Mouse (Mus musculus) c-Kit-positive CD71-positive TER-119-positive erythroid progenitor cells, embryonic 14.5 days (primary cell): ENCODE results near the gene Ppp1r27.

Experiments
- DNase-seq: peaks from one replicate; pipeline ENCODE4 v3.0.0-alpha.2; 2013; ENCODE audit warnings: low spot score

Gene Ppp1r27

DNA sequence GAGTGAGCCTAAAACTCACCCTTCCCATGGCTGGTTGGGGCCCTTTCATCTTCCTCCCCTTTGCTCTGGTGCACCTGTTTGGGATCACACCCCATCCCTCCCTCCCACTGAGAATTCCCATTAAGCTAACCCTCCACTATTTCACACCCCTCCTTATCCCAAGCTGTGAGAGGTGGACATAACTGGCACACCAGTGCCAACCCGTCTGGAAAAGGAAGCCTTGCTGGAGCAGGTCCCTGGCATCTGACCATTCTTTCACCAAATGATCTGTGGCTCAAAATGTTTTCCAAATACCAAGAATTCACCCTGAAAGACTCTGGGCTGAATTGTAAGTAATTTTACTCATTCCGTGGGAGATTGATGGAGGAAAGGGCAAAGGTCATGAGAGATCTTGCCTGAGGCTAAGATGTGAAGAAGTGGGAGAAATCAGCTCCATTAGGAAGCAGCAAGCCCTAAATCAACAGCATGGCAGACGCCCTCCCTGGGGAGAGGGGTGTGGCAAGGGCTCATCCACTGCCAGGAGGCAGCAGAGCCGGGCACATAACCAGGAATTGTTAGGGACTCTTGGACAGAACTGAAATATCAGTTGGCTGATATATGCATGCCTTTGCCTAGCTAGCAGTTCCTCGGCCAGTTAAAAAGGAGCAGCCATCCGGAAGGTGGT lies 38.0 kb downstream of the Ppp1r27 start:
- DNase-seq = no peak

DNA sequence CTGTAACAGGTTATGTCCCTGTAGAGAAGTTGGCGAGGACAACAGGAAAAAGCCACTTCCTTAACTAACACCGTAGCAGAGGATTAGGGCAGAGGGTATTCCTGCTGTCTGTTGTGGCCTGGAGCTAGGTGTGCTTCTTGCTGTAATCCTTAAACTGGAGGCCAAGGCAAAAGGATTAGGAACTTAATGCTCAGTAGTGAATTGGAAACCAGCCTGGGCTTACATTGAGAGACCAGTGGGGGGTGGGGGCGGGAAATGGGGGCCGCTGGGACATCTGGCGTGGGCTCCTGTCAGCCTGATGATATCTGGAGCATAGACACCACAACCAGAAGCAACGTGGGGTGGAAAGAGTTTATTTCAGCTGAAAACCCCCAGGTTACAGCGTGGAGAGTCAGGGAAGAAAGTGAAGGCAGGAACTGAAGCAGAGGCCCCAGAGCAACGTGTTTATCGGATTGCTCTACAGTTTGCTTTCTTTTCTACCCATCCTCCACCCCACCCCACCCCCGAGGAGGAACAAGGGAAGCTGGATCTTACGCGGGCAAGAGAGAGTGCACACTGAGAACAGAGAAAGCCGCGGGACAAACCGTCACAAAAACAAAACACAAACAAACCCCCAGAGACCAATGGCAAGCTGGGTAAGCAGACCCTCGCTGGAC lies 40.4 kb downstream of the Ppp1r27 start:
- no peak for DNase-seq

DNA sequence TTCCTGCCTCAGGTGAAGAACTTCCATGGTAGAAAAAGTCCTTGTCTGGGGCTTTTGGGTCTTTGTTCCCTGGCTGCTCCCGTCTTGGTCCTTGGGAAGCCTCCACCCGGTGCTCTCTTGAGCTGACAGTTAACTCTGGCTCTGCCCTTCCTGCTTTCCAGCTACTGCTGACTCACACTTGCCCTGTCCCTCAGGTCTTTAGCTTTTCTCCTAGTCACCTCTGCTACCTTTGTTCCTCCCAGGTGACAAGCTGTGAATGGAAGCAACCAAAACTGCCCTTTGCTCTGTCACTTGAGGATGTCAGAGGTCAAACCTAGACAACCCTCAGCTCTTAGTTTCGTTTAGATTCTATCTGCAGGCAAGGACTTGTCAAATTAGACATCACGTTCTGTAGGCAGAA lies 41.0 kb downstream of the Ppp1r27 start:
- no peak for DNase-seq

DNA sequence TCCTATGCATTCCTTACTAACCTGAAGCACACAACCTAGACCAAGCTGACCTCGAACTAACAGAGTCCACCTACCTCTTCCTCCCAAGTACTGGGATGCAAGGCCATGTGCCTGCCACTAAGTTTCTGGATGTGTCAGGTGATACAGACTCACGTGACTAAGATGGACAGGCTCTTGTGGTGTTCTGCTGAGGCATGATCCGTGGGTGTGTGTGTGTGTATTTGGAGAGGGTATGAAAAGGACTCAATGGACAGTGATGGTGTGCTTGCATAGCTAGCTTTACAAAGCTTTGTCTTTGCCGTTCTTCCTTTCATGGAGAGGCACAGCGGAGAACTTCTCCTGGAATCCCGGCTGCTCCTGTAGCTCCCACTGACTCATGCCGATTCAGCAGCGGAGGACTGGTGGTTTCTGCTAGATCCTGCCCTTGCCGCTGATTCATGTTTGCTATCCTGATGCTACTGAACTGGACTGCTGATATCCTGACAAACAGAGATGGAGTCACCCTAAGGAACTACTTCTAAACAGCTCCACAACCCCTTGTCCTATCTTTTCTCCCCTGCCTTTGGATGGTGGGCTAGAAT lies 42.6 kb downstream of the Ppp1r27 start:
- DNase-seq = no peak

DNA sequence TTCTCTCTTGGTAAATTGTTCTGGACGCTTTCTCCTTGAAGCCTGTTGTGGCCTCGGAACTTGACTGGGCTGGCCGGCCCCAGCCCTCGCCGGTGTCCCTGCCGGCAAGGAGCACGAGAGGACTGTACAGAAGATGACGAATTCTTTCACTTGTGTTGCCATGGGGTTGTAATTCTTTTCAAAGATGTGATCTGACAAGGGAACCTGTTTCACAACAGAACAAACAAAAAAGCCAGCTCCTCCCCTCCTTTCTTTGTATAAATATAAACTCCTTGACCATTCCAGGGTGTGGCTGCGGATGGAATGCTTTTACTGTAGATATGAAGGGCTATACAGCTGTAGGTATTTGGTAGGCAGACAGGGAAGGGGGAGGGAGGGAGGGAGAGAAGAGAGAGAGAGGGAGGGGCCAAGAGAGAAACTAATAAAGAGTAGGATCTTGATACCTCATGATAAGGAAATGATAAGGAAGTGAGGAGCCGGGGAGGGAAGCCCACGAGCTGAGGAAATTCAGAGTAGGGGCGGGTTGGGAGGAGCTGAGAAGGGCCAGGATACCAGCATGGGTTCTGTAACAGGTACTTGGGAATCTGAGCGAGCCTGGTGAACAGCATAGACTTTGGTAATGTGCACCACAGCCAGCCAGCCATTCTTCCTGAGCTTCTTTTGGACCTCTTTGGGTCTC lies 43.2 kb downstream of the Ppp1r27 start:
- no peak for DNase-seq

DNA sequence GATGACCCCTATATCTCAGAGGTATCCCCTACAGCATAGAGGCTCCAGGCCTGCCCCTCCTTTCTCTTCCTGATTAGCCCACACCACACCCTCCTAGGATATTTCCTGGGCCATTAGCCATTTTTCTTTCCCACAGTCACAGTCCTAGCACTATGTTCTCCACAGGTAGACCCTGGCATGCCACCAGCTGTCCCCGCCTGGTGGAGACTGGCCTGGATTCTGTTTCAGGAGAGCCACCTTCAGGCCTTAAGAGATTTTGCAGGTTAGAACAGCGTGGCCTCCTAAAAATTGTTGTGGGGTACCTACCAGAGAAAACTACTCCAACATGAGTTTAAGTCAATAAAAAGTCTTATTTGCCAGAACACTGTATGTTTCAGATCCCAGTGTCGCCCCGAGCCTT lies 44.0 kb downstream of the Ppp1r27 start:
- no peak for DNase-seq

DNA sequence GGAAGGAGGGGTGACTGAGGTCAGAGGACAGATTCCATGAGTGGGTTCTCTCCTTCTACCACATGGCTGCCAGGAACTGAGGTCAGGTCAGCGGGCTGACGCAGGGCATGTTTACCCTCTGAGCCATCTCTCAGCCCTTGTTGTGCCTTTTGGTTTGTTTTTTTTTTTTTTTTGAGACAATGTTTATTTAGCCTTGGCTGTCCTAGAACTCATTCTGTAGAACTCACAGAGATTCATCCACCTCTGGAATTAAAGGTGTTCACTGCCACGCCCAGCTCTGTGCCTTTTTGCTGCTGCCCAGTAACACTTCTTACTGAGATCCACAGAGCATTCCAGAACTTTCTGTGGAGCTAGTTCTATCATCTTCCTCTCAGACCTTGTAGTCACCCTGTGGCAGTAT lies 45.3 kb downstream of the Ppp1r27 start:
- no peak for DNase-seq

DNA sequence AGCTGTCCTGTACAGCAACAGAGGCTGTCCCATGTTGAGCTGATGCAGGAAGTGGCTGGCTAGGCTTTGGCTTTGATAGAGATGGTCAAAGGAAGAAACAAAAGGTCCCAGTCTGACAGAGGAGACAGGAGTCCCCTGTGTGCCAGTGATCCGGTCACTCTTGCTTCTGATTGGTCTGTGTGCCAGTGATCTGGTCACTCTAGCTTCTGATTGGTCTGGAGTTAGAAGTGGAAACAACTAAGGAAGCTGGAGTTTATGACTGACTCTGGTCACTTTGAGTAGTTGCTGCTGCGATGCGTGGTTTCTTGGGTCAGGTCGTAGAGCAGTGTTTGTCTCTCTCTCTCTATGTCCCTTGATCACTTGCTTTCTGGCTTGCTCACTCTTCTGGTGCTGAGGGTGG lies 49.2 kb downstream of the Ppp1r27 start:
- DNase-seq = no peak

DNA sequence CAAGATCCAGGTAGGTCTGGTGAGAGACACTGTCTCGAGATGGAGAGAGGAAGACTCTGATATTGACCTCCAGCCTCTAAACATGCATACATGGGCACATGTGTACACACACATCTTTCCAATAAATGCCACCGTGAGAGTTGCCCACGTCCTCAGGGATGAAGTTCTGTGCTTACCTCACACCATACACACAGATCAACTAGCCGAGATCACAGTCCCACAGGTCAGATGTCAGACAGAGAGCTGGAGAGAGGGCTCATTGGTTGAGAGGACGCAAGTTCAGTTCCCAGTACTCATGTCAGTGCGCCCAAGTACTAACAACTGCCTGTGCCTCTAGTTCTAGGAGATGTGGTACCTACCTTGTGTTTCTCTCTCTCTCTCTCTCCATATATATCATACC lies 49.9 kb downstream of the Ppp1r27 start:
- no peak for DNase-seq

DNA sequence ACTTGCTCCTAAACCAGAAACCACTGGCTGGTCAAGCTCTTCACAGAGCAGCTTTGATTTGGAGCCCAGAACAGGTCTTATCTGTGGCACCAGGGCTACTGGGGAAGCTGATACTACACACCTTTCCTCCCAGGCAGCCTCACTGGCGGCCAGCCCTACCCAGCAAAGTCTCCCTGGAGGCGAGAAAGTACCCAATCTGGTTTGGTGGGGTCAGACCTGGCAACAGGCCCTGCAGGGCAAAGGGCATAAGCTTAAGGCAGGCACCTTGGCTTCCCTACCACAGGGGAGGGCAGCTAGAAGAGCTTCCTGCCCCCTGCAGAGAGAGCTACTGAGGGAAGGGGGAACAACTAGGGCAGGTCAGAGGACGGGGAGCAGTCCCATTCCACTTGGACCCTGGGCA lies 50.6 kb downstream of the Ppp1r27 start:
- no peak for DNase-seq
